Mouse (Mus musculus) erythroid progenitor cell, adult 5-6 weeks (primary cell): ENCODE data around the gene Ccdc141. TPM values are rescaled to one million over a fixed set of nuclear protein-coding genes. Genes with fewer than 3 reads are reported as not detected.

Experiments used
- total RNA-seq, 2 experiments: library from RNA; stranded (forward) in 1 of 2; stranded (reverse) in 1 of 2; fragments of 150-400 nt in 1 of 2; fragments of 186-747, 209-891 nt in 1 of 2; gene quantifications; 2 replicates each; pipeline versions ENCODE4 v1.2.3 to v1.2.4; 2015 to 2017; ENCODE audit warnings: low replicate concordance in 2 of 2

The Ccdc141 gene
- total RNA-seq, 2 experiments from 2014 or later, result 0.45 to 2.9 TPM

Other genes starting within 250 kb of the Ccdc141 start
- under 0.01 TPM in 1 of 2 replicates, not detected in the other for gene Ttn, start 188.1 kb downstream of the Ccdc141 start, total RNA-seq (2015; ENCODE audit: low replicate concordance)
- under 0.01 TPM in 2 replicates for gene Ttn, start 188.1 kb downstream of the Ccdc141 start, total RNA-seq (2017; ENCODE audit: low replicate concordance)
- gene Sestd1, start 110.0 kb upstream of the Ccdc141 start, total RNA-seq (2015; ENCODE audit: low replicate concordance), result under 0.01 and 0.36 TPM in 2 replicates
- gene Sestd1, start 110.0 kb upstream of the Ccdc141 start, total RNA-seq (2017; ENCODE audit: low replicate concordance), result 0.45 TPM in 1 of 2 replicates, not detected in the other